Mouse (Mus musculus): ENCODE measurements around the gene Bcl9l. TPM values are rescaled to one million over a fixed set of nuclear protein-coding genes. Genes with fewer than 3 reads are reported as not detected.

Gene Bcl9l
- polyA plus RNA-seq, 1 experiment from 2014 or later = 16.1 TPM

GRCm38 (mm10) chr9:44486741-44487421 lies 4.3 kb downstream of the Bcl9l start:
- H3K4me2 ChIP-seq (ENCODE audit: low read depth, low read length) = peak overlapping the region; percentile 80
- H3K27me3 ChIP-seq (ENCODE audit: control insufficient read depth, insufficient read depth, low read depth, low read length) = no peaks in the 10 kb centered on the region
- peak overlapping the region; percentile 98 for H3K27ac ChIP-seq (ENCODE audit: low read length)
- peaks cover 73% of the 10 kb centered on the region for H3K4me1 ChIP-seq (replicated peaks; ENCODE audit: control insufficient read depth, insufficient read depth, low read length)
- peak; percentile 20 for ATAC-seq (ENCODE audit: low read depth)
- no peaks in the 10 kb centered on the region for H3K9me3 ChIP-seq (ENCODE audit: control insufficient read depth, low read length)
- H3K36me3 ChIP-seq (ENCODE audit: control insufficient read depth, insufficient read depth, low read length) = no peaks in the 10 kb centered on the region
- peak overlapping the region; percentile 98 for H3K9ac ChIP-seq (ENCODE audit: low read length)
- peak overlapping the region; percentile 97 for H3K4me3 ChIP-seq (ENCODE audit: low read length)
- 3% methylated on average over 15 of the region's 15 CpGs for whole genome bisulfite sequencing

- Histone ChIP-seq H3K9ac (ENCODE audit: low read length) (peak overlapping the region; percentile 98), H3K4me3 (ENCODE audit: low read length) (peak overlapping the region; percentile 97), H3K4me1 (replicated peaks; ENCODE audit: control insufficient read depth, insufficient read depth, low read length) (peaks cover 74% of the 10 kb centered on the region), H3K9me3 (ENCODE audit: control insufficient read depth, low read length) (no peaks in the 10 kb centered on the region), H3K27me3 (ENCODE audit: control insufficient read depth, insufficient read depth, low read depth, low read length) (no peaks in the 10 kb centered on the region), H3K36me3 (ENCODE audit: control insufficient read depth, insufficient read depth, low read length) (no peaks in the 10 kb centered on the region), H3K27ac (ENCODE audit: low read length) (peak overlapping the region; percentile 98), H3K4me2 (ENCODE audit: low read depth, low read length) (peak overlapping the region; percentile 80)
- peak; percentile 31 for ATAC-seq (ENCODE audit: low read depth)
- WGBS = 4% methylated on average over 7 of the region's 7 CpGs
Measured at GRCm38 (mm10) chr9:44487441-44487840, 4.8 kb downstream of the Bcl9l start.

GRCm38 (mm10) chr9:44488416-44488815 lies 5.8 kb downstream of the Bcl9l start:
- H3K9ac ChIP-seq (ENCODE audit: low read length) = peak overlapping the region; percentile 98
- 17% methylated on average over 8 of the region's 8 CpGs for WGBS
- peaks cover 83% of the 10 kb centered on the region for H3K4me1 ChIP-seq (replicated peaks; ENCODE audit: control insufficient read depth, insufficient read depth, low read length)
- peak; percentile 35 for ATAC-seq (ENCODE audit: low read depth)
- H3K9me3 ChIP-seq (ENCODE audit: control insufficient read depth, low read length) = no peaks in the 10 kb centered on the region
- H3K27ac ChIP-seq (ENCODE audit: low read length) = peak overlapping the region; percentile 98
- H3K36me3 ChIP-seq (ENCODE audit: control insufficient read depth, insufficient read depth, low read length) = no peaks in the 10 kb centered on the region
- H3K27me3 ChIP-seq (ENCODE audit: control insufficient read depth, insufficient read depth, low read depth, low read length) = no peaks in the 10 kb centered on the region
- peak overlapping the region; percentile 97 for H3K4me3 ChIP-seq (ENCODE audit: low read length)
- H3K4me2 ChIP-seq (ENCODE audit: low read depth, low read length) = peak overlapping the region; percentile 80

- Histone ChIP-seq H3K4me1 (replicated peaks; ENCODE audit: control insufficient read depth, insufficient read depth, low read length) (peaks cover 88% of the 10 kb centered on the region), H3K4me2 (ENCODE audit: low read depth, low read length) (peak overlapping the region; percentile 80), H3K36me3 (ENCODE audit: control insufficient read depth, insufficient read depth, low read length) (no peaks in the 10 kb centered on the region), H3K4me3 (ENCODE audit: low read length) (peak overlapping the region; percentile 97), H3K27ac (ENCODE audit: low read length) (peak overlapping the region; percentile 98), H3K9me3 (ENCODE audit: control insufficient read depth, low read length) (no peaks in the 10 kb centered on the region), H3K27me3 (ENCODE audit: control insufficient read depth, insufficient read depth, low read depth, low read length) (no peaks in the 10 kb centered on the region), H3K9ac (ENCODE audit: low read length) (peak overlapping the region; percentile 98)
- 6% methylated on average over 5 of the region's 5 CpGs for WGBS
- ATAC-seq (ENCODE audit: low read depth) = peak; percentile 71
Measured at GRCm38 (mm10) chr9:44488855-44489381, 6.3 kb downstream of the Bcl9l start.

- Histone ChIP-seq H3K4me3 (ENCODE audit: low read length) (peak overlapping the region; percentile 97), H3K27ac (ENCODE audit: low read length) (peak overlapping the region; percentile 98), H3K4me1 (replicated peaks; ENCODE audit: control insufficient read depth, insufficient read depth, low read length) (peaks cover 91% of the 10 kb centered on the region), H3K36me3 (ENCODE audit: control insufficient read depth, insufficient read depth, low read length) (no peaks in the 10 kb centered on the region), H3K9ac (ENCODE audit: low read length) (peak overlapping the region; percentile 65), H3K27me3 (ENCODE audit: control insufficient read depth, insufficient read depth, low read depth, low read length) (no peaks in the 10 kb centered on the region), H3K9me3 (ENCODE audit: control insufficient read depth, low read length) (no peaks in the 10 kb centered on the region), H3K4me2 (ENCODE audit: low read depth, low read length) (peak overlapping the region; percentile 80)
- WGBS = 2% methylated on average over 17 of the region's 17 CpGs
- ATAC-seq (ENCODE audit: low read depth) = no peak
Measured at GRCm38 (mm10) chr9:44489651-44490085, 7.0 kb downstream of the Bcl9l start.

GRCm38 (mm10) chr9:44490086-44490967 lies 7.7 kb downstream of the Bcl9l start:
- H3K4me1 ChIP-seq (replicated peaks; ENCODE audit: control insufficient read depth, insufficient read depth, low read length) = peaks cover 91% of the 10 kb centered on the region

GRCm38 (mm10) chr9:44491351-44491750 lies 8.7 kb downstream of the Bcl9l start:
- H3K4me3 ChIP-seq (ENCODE audit: low read length) = no peak overlapping the region
- no peak overlapping the region for H3K9ac ChIP-seq (ENCODE audit: low read length)
- H3K4me1 ChIP-seq (replicated peaks; ENCODE audit: control insufficient read depth, insufficient read depth, low read length) = peaks cover 91% of the 10 kb centered on the region
- ATAC-seq (ENCODE audit: low read depth) = no peak
- H3K27me3 ChIP-seq (ENCODE audit: control insufficient read depth, insufficient read depth, low read depth, low read length) = no peaks in the 10 kb centered on the region
- H3K9me3 ChIP-seq (ENCODE audit: control insufficient read depth, low read length) = no peaks in the 10 kb centered on the region
- H3K27ac ChIP-seq (ENCODE audit: low read length) = no peak overlapping the region
- no peak overlapping the region for H3K4me2 ChIP-seq (ENCODE audit: low read depth, low read length)
- peaks cover under 1% of the 10 kb centered on the region; the same call in 1 of the 2 replicates for H3K36me3 ChIP-seq (ENCODE audit: control insufficient read depth, insufficient read depth, low read length)
- WGBS = 79% methylated on average over 10 of the region's 10 CpGs

More at GRCm38 (mm10) chr9:44490086-44490967, 7.7 kb downstream of the Bcl9l start:
- WGBS = 21% methylated on average over 17 of the region's 17 CpGs
- Histone ChIP-seq H3K9ac (ENCODE audit: low read length) (peak overlapping the region; percentile 65), H3K9me3 (ENCODE audit: control insufficient read depth, low read length) (no peaks in the 10 kb centered on the region), H3K4me3 (ENCODE audit: low read length) (peak overlapping the region; percentile 97), H3K27ac (ENCODE audit: low read length) (peak overlapping the region; percentile 98), H3K4me2 (ENCODE audit: low read depth, low read length) (peak overlapping the region; percentile 80), H3K27me3 (ENCODE audit: control insufficient read depth, insufficient read depth, low read depth, low read length) (no peaks in the 10 kb centered on the region), H3K36me3 (ENCODE audit: control insufficient read depth, insufficient read depth, low read length) (no peaks in the 10 kb centered on the region)
- ATAC-seq (ENCODE audit: low read depth) = no peak

GRCm38 (mm10) chr9:44492631-44493461 lies 10.2 kb downstream of the Bcl9l start:
- H3K27ac ChIP-seq (ENCODE audit: low read length) = peak overlapping the region; percentile 30
- peak overlapping the region; percentile 41; the same call in 1 of the 2 replicates for H3K9ac ChIP-seq (ENCODE audit: low read length)
- no peaks in the 10 kb centered on the region for H3K27me3 ChIP-seq (ENCODE audit: control insufficient read depth, insufficient read depth, low read depth, low read length)
- no peak overlapping the region for H3K4me3 ChIP-seq (ENCODE audit: low read length)
- no peaks in the 10 kb centered on the region for H3K9me3 ChIP-seq (ENCODE audit: control insufficient read depth, low read length)
- no peak overlapping the region for H3K4me2 ChIP-seq (ENCODE audit: low read depth, low read length)
- peaks cover 97% of the 10 kb centered on the region for H3K4me1 ChIP-seq (replicated peaks; ENCODE audit: control insufficient read depth, insufficient read depth, low read length)
- 62% methylated on average over 17 of the region's 17 CpGs for WGBS
- no peak for ATAC-seq (ENCODE audit: low read depth)
- H3K36me3 ChIP-seq (ENCODE audit: control insufficient read depth, insufficient read depth, low read length) = peaks cover 2% of the 10 kb centered on the region; the same call in 1 of the 2 replicates
